Mouse (Mus musculus) C2C12 (cell line): ENCODE results near the gene Sall2. TPM values are rescaled to one million over a fixed set of nuclear protein-coding genes. Genes with fewer than 3 reads are reported as not detected.

Experiments
- H3K27me3 ChIP-seq: one replicate; pipeline ENCODE4 v1.6.1; 2011; ENCODE audit not compliant: control insufficient read depth, insufficient read depth, insufficient read length
- H3K36me3 ChIP-seq: one replicate; pipeline ENCODE4 v1.6.1; 2011; ENCODE audit not compliant: control insufficient read depth, insufficient read depth
- H3K4me3 ChIP-seq: one replicate; pipeline ENCODE4 v1.5.1; 2011; ENCODE audit warnings: mild to moderate bottlenecking, control low read depth; ENCODE audit not compliant: poor library complexity, insufficient read depth, severe bottlenecking
- H3K79me2 ChIP-seq: one replicate; pipeline ENCODE4 v1.6.1; 2011; ENCODE audit not compliant: control insufficient read depth, insufficient read depth
- H3K79me3 ChIP-seq: one replicate; pipeline ENCODE4 v1.6.1; 2011; ENCODE audit warnings: low read depth, control low read depth
- H3ac ChIP-seq: one replicate; pipeline ENCODE3; 2011; ENCODE audit warnings: low read depth; ENCODE audit not compliant: control insufficient read depth, insufficient read length
- CEBPB ChIP-seq: IDR thresholded peaks from one replicate; pipeline ENCODE4 v1.6.1; 2011; ENCODE audit warnings: low read depth, mild to moderate bottlenecking, control low read depth, moderate library complexity
- CTCF ChIP-seq: IDR thresholded peaks from one replicate; pipeline ENCODE4 v1.5.1; 2011; ENCODE audit not compliant: control insufficient read depth, insufficient read depth, insufficient read length
- FOSL1 ChIP-seq: IDR thresholded peaks from one replicate; pipeline ENCODE4 v1.8.0; 2011; ENCODE audit warnings: mild to moderate bottlenecking, low read length; ENCODE audit not compliant: poor library complexity, insufficient read depth, severe bottlenecking
- MAX ChIP-seq: IDR thresholded peaks from one replicate; pipeline ENCODE4 v1.6.1; 2011; ENCODE audit warnings: mild to moderate bottlenecking, control low read depth
- MYOD1 ChIP-seq: IDR thresholded peaks from one replicate; pipeline ENCODE4 v1.6.1; 2011; ENCODE audit warnings: low read depth; ENCODE audit not compliant: control insufficient read depth, insufficient read length
- MYOG ChIP-seq: IDR thresholded peaks from one replicate; pipeline ENCODE4 v1.6.1; 2011; ENCODE audit not compliant: control insufficient read depth, insufficient read length; ENCODE audit errors: extremely low read depth
- USF1 ChIP-seq: IDR thresholded peaks from one replicate; pipeline ENCODE4 v1.6.1; 2011; ENCODE audit warnings: low read depth, mild to moderate bottlenecking, control low read depth, moderate library complexity
- long read RNA-seq, 2 experiments: library from polyadenylated mRNA; unstranded; transcript quantifications; one replicate each; pipeline ENCODE4 v2.0.0; 2019 to 2020
- polyA plus RNA-seq: library from polyadenylated mRNA; unstranded; fragments of >200 nt; fragmentation: generic; extraction: Trizol; gene quantifications from one replicate; pipeline ENCODE4 v1.2.1, GENCODE M21; 2012; ENCODE audit warnings: missing spikeins

Gene Sall2
- polyA plus RNA-seq: 6.7 TPM
- long read RNA-seq, experiment 1, partial matches to known transcripts: 0 of 1 reads
- long read RNA-seq, experiment 1, other reads (novel, unspliced or antisense): 1 of 1 reads
- long read RNA-seq, experiment 2, full-length matches to known transcripts: 1 of 7 reads
- long read RNA-seq, experiment 2, partial matches to known transcripts: 0 of 7 reads
- long read RNA-seq, experiment 2, other reads (novel, unspliced or antisense): 6 of 7 reads

- no peaks in the 10 kb centered on the region for H3K79me2 ChIP-seq
- no peaks in the 10 kb centered on the region for H3K36me3 ChIP-seq
- H3K27me3 ChIP-seq: peaks cover 26% of the 10 kb centered on the region
- H3K79me3 ChIP-seq: no peaks in the 10 kb centered on the region
- TF ChIP-seq FOSL1 (no peak), MYOG (no peak), MYOD1 (no peak), MAX (no peak), CTCF (no peak), CEBPB (no peak), USF1 (no peak)
- H3K4me3 ChIP-seq: no peak within 1 kb of the TSS
- H3ac ChIP-seq: no peak within 1 kb of the TSS
These were observed at the start of gene Sall2 for GRCm38 (mm10) chr14:52327910-52328812. Gene Sall2 (minus strand): TSS chr14:52328762.

- Histone ChIP-seq H3ac (no peak overlapping the region), H3K36me3 (no peaks in the 10 kb centered on the region), H3K79me3 (no peaks in the 10 kb centered on the region), H3K27me3 (no peaks in the 10 kb centered on the region), H3K79me2 (no peaks in the 10 kb centered on the region), H3K4me3 (no peak overlapping the region)
- TF ChIP-seq CTCF (no peak), MYOG (no peak), USF1 (no peak), MYOD1 (no peak), CEBPB (no peak), MAX (no peak), FOSL1 (no peak)
These were observed 40.2 kb upstream of the Sall2 start for GRCm38 (mm10) chr14:52368741-52369140.

GRCm38 (mm10) chr14:52356308-52356707 is 27.7 kb upstream of the Sall2 start, which contains the start of gene Olfr1513:
Gene Olfr1513 (minus strand): TSS chr14:52356408.
- Histone ChIP-seq H3K79me2 (no peaks in the 10 kb centered on the region), H3ac (no peak within 1 kb of the TSS), H3K4me3 (no peak within 1 kb of the TSS), H3K79me3 (no peaks in the 10 kb centered on the region), H3K27me3 (no peaks in the 10 kb centered on the region), H3K36me3 (no peaks in the 10 kb centered on the region)
- TF ChIP-seq USF1: no peak
- no peak for TF ChIP-seq CEBPB
- TF ChIP-seq CTCF: no peak
- no peak for TF ChIP-seq MYOG
- TF ChIP-seq MAX: no peak
- no peak for TF ChIP-seq FOSL1
- no peak for TF ChIP-seq MYOD1

- H3K79me2 ChIP-seq: no peaks in the 10 kb centered on the region
- no peak for TF ChIP-seq CEBPB
- TF ChIP-seq MYOG: no peak
- TF ChIP-seq MYOD1: no peak
- TF ChIP-seq FOSL1: no peak
- H3K27me3 ChIP-seq: peaks cover 3% of the 10 kb centered on the region
- no peaks in the 10 kb centered on the region for H3K36me3 ChIP-seq
- H3K79me3 ChIP-seq: no peaks in the 10 kb centered on the region
- no peak overlapping the region for H3ac ChIP-seq
- no peak overlapping the region for H3K4me3 ChIP-seq
These were observed 10.9 kb upstream of the Sall2 start for GRCm38 (mm10) chr14:52339512-52339852.

GRCm38 (mm10) chr14:52338751-52339511 is 10.4 kb upstream of the Sall2 start:
- H3K36me3 ChIP-seq: no peaks in the 10 kb centered on the region
- no peaks in the 10 kb centered on the region for H3K79me2 ChIP-seq
- H3K27me3 ChIP-seq: peaks cover 6% of the 10 kb centered on the region
- no peak overlapping the region for H3ac ChIP-seq
- no peak overlapping the region for H3K4me3 ChIP-seq
- peak; percentile 16 for TF ChIP-seq CTCF
- no peak for TF ChIP-seq MYOG
- H3K79me3 ChIP-seq: no peaks in the 10 kb centered on the region
